Mouse (Mus musculus) lung, embryonic 16.5 days (tissue): ENCODE results near the gene Ap2s1. TPM values are rescaled to one million over a fixed set of nuclear protein-coding genes. Genes with fewer than 3 reads are reported as not detected.

Source experiments
- ATAC-seq: fragments of 200-750 bp; cut with Nextera tagmentation; 2 replicates; pipeline ENCODE4 v1.8.0; 2017; ENCODE audit warnings: low read depth, mild to moderate bottlenecking, moderate library complexity
- H3K27ac ChIP-seq: fragments of 300-500 bp; sonication (generic); 2 replicates; pipeline ENCODE4 v1.5.1; 2014; ENCODE audit warnings: mild to moderate bottlenecking, control low read depth, low read length
- H3K27me3 ChIP-seq: fragments of 300-500 bp; sonication (generic); 2 replicates; pipeline ENCODE4 v1.6.1; 2014; ENCODE audit warnings: low read depth, low read length, mixed read lengths; ENCODE audit not compliant: control insufficient read depth, insufficient read depth
- H3K36me3 ChIP-seq: fragments of 300-500 bp; sonication (generic); 2 replicates; pipeline ENCODE4 v1.6.1; 2014; ENCODE audit warnings: low read length; ENCODE audit not compliant: control insufficient read depth, insufficient read depth
- H3K4me1 ChIP-seq: fragments of 300-500 bp; sonication (generic); replicated peaks from 2 replicates; pipeline ENCODE4 v1.6.1; 2014; ENCODE audit warnings: low read length, mixed read lengths; ENCODE audit not compliant: control insufficient read depth, insufficient read depth
- H3K4me2 ChIP-seq: fragments of 300-500 bp; sonication (generic); 2 replicates; pipeline ENCODE4 v1.6.1; 2014; ENCODE audit warnings: low read depth, low read length, control low read depth
- H3K4me3 ChIP-seq: fragments of 300-500 bp; sonication (generic); 2 replicates; pipeline ENCODE4 v1.5.1; 2014; ENCODE audit warnings: mild to moderate bottlenecking, low read length, control low read depth
- H3K9ac ChIP-seq: fragments of 300-500 bp; sonication (generic); 2 replicates; pipeline ENCODE4 v1.6.1; 2014; ENCODE audit warnings: low read length, control low read depth
- H3K9me3 ChIP-seq: fragments of 300-500 bp; sonication (generic); 2 replicates; pipeline ENCODE4 v1.6.1; 2016; ENCODE audit warnings: low read length; ENCODE audit not compliant: control insufficient read depth
- WGBS: fragments of 180-500 bp; shearing (Covaris S2); extraction: QIAGEN DNeasy Blood & Tissue Kit; methylation state at CpG from one replicate; pipeline ENCODE4 v1.1.7; 2014; 5-methylcytosine and 5-hydroxymethylcytosine counted together
- polyA plus RNA-seq: library from polyadenylated mRNA; unstranded; fragments of >200 nt; fragmentation: Nextera tagmentation; extraction: Ambion mirVana; gene quantifications from 2 replicates; pipeline ENCODE4 v1.2.1, GENCODE M21; 2015

Ap2s1 gene
- polyA plus RNA-seq, 1 experiment from 2014 or later, result 275 TPM

GRCm38 (mm10) chr7:16763463-16764218 is 25.4 kb downstream of the Ap2s1 start:
- ATAC-seq, result no peak
- Histone ChIP-seq H3K36me3 (no peaks in the 10 kb centered on the region), H3K4me3 (no peak overlapping the region), H3K9me3 (no peaks in the 10 kb centered on the region), H3K27me3 (no peaks in the 10 kb centered on the region), H3K4me1 (peaks cover 19% of the 10 kb centered on the region), H3K9ac (no peak overlapping the region), H3K4me2 (no peak overlapping the region), H3K27ac (no peak overlapping the region)
- 73% methylated on average over 7 of the region's 7 CpGs for WGBS

GRCm38 (mm10) chr7:16766443-16766842 is 28.2 kb downstream of the Ap2s1 start:
- H3K27me3 ChIP-seq, result no peaks in the 10 kb centered on the region
- ATAC-seq, result no peak
- no peaks in the 10 kb centered on the region for H3K36me3 ChIP-seq
- no peak overlapping the region for H3K4me2 ChIP-seq
- 36% methylated on average over 2 of the region's 2 CpGs for WGBS
- H3K9me3 ChIP-seq, result no peaks in the 10 kb centered on the region
- no peak overlapping the region for H3K27ac ChIP-seq
- H3K9ac ChIP-seq, result no peak overlapping the region
- H3K4me1 ChIP-seq, result peaks cover 5% of the 10 kb centered on the region
- H3K4me3 ChIP-seq, result no peak overlapping the region

- H3K36me3 ChIP-seq, result no peaks in the 10 kb centered on the region
These were observed 37.7 kb downstream of the Ap2s1 start for GRCm38 (mm10) chr7:16775888-16776287.

DNA sequence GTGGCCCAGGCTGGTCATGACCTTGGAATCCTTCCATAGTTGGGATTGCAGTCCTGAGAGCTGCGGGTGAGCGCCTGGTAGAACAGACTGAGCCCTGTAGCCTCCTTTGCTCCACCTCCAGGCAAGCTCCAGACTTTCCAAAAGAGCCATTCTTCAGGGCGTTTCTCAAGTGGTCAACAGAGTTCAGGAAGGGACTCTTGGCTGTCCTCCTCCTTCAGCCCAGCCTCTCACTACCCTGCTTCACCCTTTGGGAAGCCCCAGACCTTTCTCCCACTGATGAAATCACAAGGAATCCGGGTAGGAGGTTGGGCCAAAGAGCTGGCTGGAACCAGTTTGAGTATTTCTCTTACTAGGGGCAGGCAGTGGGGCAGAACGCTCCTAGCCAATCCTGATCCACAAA is 41.9 kb downstream of the Ap2s1 start:
- Histone ChIP-seq H3K4me3 (no peak overlapping the region), H3K4me2 (no peak overlapping the region), H3K9ac (no peak overlapping the region), H3K27ac (peak overlapping the region; percentile 52; the same call in 1 of the 2 replicates), H3K4me1 (peaks cover 27% of the 10 kb centered on the region), H3K9me3 (no peaks in the 10 kb centered on the region), H3K36me3 (no peaks in the 10 kb centered on the region), H3K27me3 (no peaks in the 10 kb centered on the region)
- WGBS, result 38% methylated on average over 5 of the region's 5 CpGs
- ATAC-seq, result peak; percentile 12; the same call in 1 of the 2 replicates

More at GRCm38 (mm10) chr7:16775888-16776287, 37.7 kb downstream of the Ap2s1 start:
- Histone ChIP-seq H3K9me3 (peaks cover 3% of the 10 kb centered on the region; the same call in 1 of the 2 replicates), H3K27me3 (no peaks in the 10 kb centered on the region), H3K4me2 (no peak overlapping the region), H3K4me1 (peaks cover 6% of the 10 kb centered on the region; the same call in 1 of the 2 replicates), H3K4me3 (no peak overlapping the region), H3K9ac (no peak overlapping the region), H3K27ac (no peak overlapping the region)
- no peak for ATAC-seq
- WGBS, result 42% methylated on average over 5 of the region's 5 CpGs

GRCm38 (mm10) chr7:16780825-16781554 is 42.8 kb downstream of the Ap2s1 start, which contains the start of gene Slc1a5:
Slc1a5 (plus strand) TSS chr7:16781340.
- Histone ChIP-seq H3K36me3 (no peaks in the 10 kb centered on the region), H3K4me3 (peak within 1 kb of the TSS; percentile 66), H3K4me2 (peak within 1 kb of the TSS; percentile 95), H3K4me1 (peaks cover 27% of the 10 kb centered on the region), H3K9ac (peak within 1 kb of the TSS; percentile 75), H3K27ac (peak within 1 kb of the TSS; percentile 52), H3K27me3 (no peaks in the 10 kb centered on the region), H3K9me3 (no peaks in the 10 kb centered on the region)
- 2% methylated on average over 34 of the region's 34 CpGs for WGBS
- ATAC-seq, result peak; percentile 80

GRCm38 (mm10) chr7:16781555-16781815 is 43.3 kb downstream of the Ap2s1 start:
- Histone ChIP-seq H3K4me2 (peak overlapping the region; percentile 95), H3K4me3 (peak overlapping the region; percentile 66), H3K9me3 (no peaks in the 10 kb centered on the region), H3K9ac (peak overlapping the region; percentile 75), H3K36me3 (no peaks in the 10 kb centered on the region), H3K27ac (peak overlapping the region; percentile 39; the same call in 1 of the 2 replicates), H3K4me1 (peaks cover 27% of the 10 kb centered on the region), H3K27me3 (no peaks in the 10 kb centered on the region)
- 0% methylated on average over 10 of the region's 10 CpGs for WGBS
- ATAC-seq, result peak; percentile 8

- Histone ChIP-seq H3K27ac (peak overlapping the region; percentile 39; the same call in 1 of the 2 replicates), H3K36me3 (no peaks in the 10 kb centered on the region; the same call in 1 of the 2 replicates), H3K4me1 (peaks cover 27% of the 10 kb centered on the region), H3K27me3 (no peaks in the 10 kb centered on the region), H3K4me3 (peak overlapping the region; percentile 66), H3K9me3 (no peaks in the 10 kb centered on the region), H3K4me2 (peak overlapping the region; percentile 95), H3K9ac (peak overlapping the region; percentile 75)
- under 1% methylated on average over 54 of the region's 60 CpGs for WGBS
- ATAC-seq, result peak; percentile 6; the same call in 1 of the 2 replicates
These were observed 43.8 kb downstream of the Ap2s1 start for GRCm38 (mm10) chr7:16781816-16782554.

GRCm38 (mm10) chr7:16782555-16783125 is 44.4 kb downstream of the Ap2s1 start:
- ATAC-seq, result no peak
- Histone ChIP-seq H3K27me3 (no peaks in the 10 kb centered on the region), H3K4me1 (peaks cover 27% of the 10 kb centered on the region), H3K4me2 (peak overlapping the region; percentile 95), H3K9ac (peak overlapping the region; percentile 75), H3K9me3 (no peaks in the 10 kb centered on the region), H3K4me3 (peak overlapping the region; percentile 66), H3K27ac (no peak overlapping the region; the same call in 1 of the 2 replicates), H3K36me3 (peaks cover 1% of the 10 kb centered on the region; the same call in 1 of the 2 replicates)
- 6% methylated on average over 11 of the region's 11 CpGs for WGBS
